Mouse (Mus musculus) mammary gland, adult 2 months (tissue): Measurements from ENCODE around the gene Fam71e2. TPM values are rescaled to one million over a fixed set of nuclear protein-coding genes. Genes with fewer than 3 reads are reported as not detected.

Experiments used
- polyA plus RNA-seq: library from polyadenylated mRNA; depleted of rRNA; stranded (reverse); fragments of >200 nt; gene quantifications from 2 replicates; pipeline ENCODE4 v1.2.3, GENCODE M21; 2012; ENCODE audit warnings: low replicate concordance; rRNA removed

Fam71e2 gene
- polyA plus RNA-seq = 0.10 TPM in 1 of 2 replicates, not detected in the other

DNA sequence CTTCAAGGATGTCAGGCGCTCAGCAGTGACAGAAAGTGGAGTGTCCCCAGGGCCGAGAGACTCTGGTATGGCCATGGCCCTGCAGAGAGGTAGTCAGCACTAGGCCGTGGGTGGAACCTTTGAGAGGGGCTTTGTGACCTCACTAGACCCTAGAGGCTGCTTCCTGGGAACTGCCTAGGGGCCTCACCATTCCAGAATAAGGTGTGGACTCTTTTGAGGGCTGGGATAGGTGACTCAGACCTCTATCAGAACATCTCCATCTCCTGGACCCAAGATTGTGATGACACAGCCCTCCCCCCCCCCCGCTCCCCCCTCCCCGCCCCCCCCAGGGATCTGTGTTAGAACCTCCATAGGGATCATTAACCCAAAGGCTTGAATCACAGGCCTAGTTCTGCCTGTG is at the start of gene Fam71e2:
Fam71e2 (minus strand) TSS at position 101 of the 400 bp plus-strand sequence.

DNA sequence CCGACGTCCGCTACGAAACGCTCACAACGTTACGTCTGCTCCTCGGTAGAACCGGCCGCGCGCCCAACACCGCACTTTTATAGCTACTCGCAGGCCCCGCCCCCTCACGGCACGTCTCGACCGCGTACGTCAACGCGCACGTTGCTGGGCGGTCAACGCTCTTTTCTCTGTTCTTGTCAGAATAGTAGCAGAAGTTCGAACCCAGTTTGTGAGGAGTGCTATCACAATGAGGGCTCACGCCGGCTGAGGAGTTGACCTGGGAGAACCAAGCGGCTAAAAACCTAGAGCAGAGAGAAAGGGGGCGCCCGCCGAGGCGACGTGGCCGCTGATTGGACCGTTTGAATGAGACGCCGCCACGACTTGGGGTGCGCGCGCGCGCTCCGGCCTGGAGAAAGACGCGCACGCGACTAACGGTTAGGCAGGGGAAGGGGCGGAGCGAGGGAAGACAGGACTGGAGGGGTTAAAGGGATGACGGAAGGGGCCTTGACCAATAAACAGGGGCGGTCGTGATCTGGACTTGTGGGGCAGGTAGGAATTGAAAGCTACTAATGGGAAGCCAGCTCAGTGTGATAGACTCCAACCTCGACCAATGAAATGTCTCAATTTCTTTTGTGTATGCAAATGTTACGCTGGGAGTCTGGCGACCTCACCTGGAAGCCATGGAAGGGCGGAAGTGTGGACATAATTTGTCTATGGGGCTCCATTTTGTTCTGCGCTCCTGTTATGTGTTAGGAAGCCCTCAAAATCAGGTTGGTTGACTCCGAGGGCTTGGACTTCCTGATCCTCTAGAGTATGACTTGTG is 41.4 kb upstream of the Fam71e2 start, which contains the start of gene Ube2s:
Ube2s (minus strand) TSS at position 288 of the 802 bp plus-strand sequence.

DNA sequence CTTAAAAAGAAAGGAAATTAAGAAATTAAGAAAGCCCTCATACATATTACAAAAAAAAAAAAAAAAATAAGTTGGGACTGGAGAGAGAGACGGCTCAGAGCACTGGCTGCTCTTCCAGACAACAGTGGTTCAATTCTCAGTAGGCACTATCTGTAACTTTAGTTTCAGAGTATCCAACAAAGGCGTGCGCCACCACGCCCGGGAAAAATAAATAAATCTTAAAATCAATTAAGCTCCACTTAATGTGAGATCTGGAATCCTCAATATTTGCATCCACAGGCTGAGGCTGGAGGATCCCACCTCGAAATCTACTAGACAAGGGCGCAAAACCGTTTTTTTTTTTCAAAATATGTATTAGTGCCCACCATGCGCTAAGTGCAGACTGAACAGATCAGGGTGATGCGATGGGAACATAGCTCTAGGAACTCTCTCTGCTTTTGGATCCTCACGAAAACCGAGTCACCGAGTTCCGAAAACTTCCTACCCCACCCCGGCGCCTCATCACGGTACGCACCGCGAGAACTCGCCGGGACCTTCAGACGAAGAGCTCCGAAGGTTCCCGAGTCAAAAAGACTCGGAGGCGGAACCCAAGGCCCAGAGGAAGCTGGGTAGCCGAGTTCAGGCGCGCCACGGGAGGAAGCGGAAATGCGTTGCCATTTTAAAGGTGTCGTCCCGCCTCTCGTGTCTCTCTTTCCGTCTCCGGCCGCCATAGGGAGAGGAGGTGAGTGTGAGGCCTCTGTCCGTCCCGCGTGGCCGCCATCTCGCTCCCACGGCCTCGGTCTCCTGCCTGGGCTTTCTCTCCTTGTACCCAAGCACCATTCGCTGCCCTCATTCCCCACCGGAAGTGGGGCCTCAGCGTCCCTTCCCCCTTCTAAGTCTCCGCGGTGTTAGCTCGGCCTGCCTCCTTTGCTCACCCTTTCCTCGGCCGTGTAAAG is 21.4 kb upstream of the Fam71e2 start, which contains the start of gene Rpl28:
Rpl28 (plus strand) TSS at position 597 of the 935 bp plus-strand sequence.

DNA sequence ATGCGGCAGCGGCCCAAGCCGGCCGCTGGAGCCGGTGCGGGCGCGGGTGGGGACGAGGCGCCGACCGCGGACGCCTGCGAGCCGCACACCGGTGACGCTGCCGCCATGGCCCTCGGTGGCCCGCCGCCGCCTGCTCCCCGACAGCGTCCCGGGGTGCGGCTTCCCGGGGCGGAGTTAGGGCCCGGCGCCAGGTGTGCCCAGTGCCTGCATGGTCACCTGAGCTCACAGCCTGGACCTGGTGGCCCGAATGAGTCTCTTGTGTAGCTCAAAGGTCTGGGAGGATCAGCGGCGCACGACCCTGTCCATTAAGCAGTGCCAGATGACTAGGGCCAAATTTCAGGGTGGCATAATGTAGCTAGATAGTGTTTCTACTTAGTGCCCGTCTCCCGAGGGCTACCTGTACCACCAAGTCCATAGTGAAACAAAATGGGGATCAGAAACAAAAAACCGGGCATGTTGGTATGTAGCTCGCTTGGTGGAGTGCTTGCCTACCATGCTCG is 18.4 kb upstream of the Fam71e2 start, which contains the start of gene Tmem238:
Tmem238 (minus strand) TSS at position 221 of the 500 bp plus-strand sequence.

DNA sequence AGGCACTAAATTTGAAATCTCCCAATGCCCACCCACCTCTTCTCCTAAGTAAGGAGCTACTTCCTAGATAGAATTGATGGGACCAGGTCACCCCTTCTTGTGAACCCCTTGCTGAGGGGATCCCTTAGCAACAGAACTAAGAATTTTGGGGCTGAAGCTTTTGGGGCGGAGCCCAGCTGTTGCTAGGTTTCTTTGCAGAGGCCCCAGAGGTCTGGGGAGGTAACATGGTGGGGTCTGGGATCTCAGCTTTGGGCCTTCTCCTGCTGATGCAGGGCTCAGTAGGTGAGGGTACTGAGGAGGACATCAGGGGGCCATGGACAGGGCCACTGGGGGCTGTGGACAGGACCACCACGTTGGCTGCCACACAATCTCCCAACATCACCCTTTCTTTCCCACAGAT is 11.7 kb upstream of the Fam71e2 start, which contains the start of the genes Il11 and Tmem190:
Il11 (minus strand) TSS at position 101 of the 400 bp plus-strand sequence.
Tmem190 (plus strand) TSS at position 179 of the 400 bp plus-strand sequence.

DNA sequence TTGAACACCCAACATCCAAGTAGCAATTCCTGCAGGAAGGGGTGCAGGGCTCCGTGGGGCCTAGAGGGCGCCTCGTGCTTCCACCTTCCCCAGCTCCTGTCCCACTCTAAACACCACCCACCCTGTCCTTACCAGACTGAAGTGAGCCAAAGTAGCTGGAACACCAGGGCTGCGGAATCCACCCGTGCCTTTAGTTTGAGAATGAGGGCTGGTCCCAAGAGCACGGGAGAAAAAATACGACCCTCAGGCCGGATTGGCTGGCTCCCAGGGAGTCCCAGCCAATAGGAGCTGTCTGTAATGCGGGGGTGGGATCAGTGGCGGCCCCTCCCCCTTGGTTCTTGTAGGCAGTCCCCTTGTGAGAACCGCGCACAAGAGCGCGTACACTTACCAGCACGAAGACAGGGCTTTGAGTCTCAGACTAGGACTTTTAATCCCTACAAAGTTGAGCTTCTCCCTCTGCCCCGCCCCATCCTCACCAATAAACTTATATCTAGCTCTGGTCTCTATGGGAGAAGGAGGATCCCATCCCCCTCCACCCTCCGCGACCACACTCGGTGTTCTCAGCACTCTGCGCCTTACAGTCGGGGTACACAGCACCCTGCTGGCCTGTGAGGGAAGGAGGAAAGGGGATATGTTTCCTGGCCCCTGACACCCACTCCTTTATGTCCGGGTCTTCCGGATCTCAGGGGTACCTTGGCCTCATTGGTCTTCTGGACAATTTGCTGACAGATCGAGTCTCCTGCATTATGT is 18.1 kb downstream of the Fam71e2 start, which contains the start of gene Cox6b2:
Cox6b2 (minus strand) TSS at position 274 of the 750 bp plus-strand sequence.

DNA sequence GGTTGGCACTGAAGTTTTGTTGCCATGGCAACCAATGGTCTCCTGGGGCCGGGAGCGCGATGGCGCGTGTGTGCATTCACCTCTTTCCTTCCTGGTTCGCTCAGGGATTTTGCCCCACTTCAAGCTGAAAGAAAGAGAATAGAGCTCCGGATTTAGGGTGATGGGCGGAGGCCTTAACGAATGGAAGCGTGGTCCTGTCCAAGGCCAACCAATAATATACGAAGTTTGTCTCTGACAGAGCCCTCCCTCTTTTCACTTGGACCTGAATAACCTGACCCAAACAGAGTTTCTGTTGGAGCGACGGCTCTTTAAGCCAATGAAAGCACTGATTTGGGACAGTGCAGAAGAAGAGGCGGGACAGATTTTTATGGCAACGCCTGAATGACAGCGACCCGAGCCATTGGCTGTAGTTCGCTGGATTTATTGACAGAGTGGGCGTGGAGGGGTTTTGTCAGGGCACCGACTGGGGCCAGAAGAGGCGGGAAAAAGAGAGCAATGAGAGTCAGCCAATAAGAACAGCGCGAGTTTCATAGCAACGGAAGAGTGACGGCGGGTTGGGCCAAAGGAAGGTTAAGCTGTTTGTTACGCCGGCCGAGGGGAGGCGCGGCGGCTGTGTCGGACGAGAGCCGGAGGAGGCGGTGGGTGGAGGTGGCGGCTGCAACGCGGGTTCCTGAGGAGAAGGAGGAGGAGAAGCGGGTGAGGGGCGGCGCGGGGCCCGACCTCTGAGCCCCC is 31.4 kb downstream of the Fam71e2 start, which contains the start of gene Kmt5c:
Kmt5c (plus strand) TSS at position 572 of the 732 bp plus-strand sequence.

DNA sequence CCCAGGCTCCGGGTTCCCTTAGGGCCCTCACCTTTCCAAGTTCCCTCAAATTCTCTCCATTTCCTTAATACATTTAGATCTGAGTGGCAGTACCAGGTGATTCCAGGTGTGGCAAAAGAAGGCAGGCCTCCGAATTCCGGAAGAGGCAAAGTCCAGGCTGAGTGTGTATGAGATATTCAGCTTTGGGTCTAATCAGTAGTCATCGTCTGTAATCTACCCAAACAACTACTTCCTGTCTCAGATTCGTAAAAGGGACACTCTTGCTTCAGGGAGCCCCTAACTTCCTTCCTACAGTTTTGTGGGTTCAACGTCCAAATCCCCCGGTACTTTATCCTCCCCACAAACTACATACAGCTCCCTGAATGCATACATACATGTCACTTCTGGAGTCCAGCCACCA is 45.9 kb downstream of the Fam71e2 start, which contains the start of gene Tmem150b:
Tmem150b (minus strand) TSS at position 81 of the 400 bp plus-strand sequence.

Other genes starting within 250 kb of the Fam71e2 start
- gene Tnni3, start 247.1 kb downstream of the Fam71e2 start, polyA plus RNA-seq = 6.1 and 8.4 TPM in 2 replicates
- gene Dnaaf3, start 238.8 kb downstream of the Fam71e2 start, polyA plus RNA-seq = 9.0 and 14.9 TPM in 2 replicates
- 0.10 and 0.62 TPM in 2 replicates for gene Syt5, start 223.8 kb downstream of the Fam71e2 start, polyA plus RNA-seq
- gene Ptprh, start 167.3 kb downstream of the Fam71e2 start, polyA plus RNA-seq = 0.06 TPM in 1 of 2 replicates, not detected in the other
- 14.9 and 19.6 TPM in 2 replicates for gene Tmem86b, start 139.9 kb downstream of the Fam71e2 start, polyA plus RNA-seq
- gene Ppp6r1, start 112.3 kb downstream of the Fam71e2 start, polyA plus RNA-seq = 109 and 135 TPM in 2 replicates
- gene Hspbp1, start 86.2 kb downstream of the Fam71e2 start, polyA plus RNA-seq = 29.8 and 46.7 TPM in 2 replicates
- gene Brsk1, start 80.7 kb downstream of the Fam71e2 start, polyA plus RNA-seq = 4.4 and 6.0 TPM in 2 replicates
- gene Tmem150b, start 46.1 kb downstream of the Fam71e2 start, polyA plus RNA-seq = 2.0 and 2.5 TPM in 2 replicates
- 95.7 and 216 TPM in 2 replicates for gene Kmt5c, start 31.2 kb downstream of the Fam71e2 start, polyA plus RNA-seq
- gene Cox6b2, start 18.2 kb downstream of the Fam71e2 start, polyA plus RNA-seq = 13.8 and 18.7 TPM in 2 replicates
- gene Il11, start 11.6 kb upstream of the Fam71e2 start, polyA plus RNA-seq = 0.36 and 0.78 TPM in 2 replicates
- not detected in 2 replicates for gene Tmem190, start 11.6 kb upstream of the Fam71e2 start, polyA plus RNA-seq
- 18.4 and 84.5 TPM in 2 replicates for gene Tmem238, start 18.4 kb upstream of the Fam71e2 start, polyA plus RNA-seq
- gene Rpl28, start 21.6 kb upstream of the Fam71e2 start, polyA plus RNA-seq = 252 and 384 TPM in 2 replicates
- 193 and 283 TPM in 2 replicates for gene Ube2s, start 41.3 kb upstream of the Fam71e2 start, polyA plus RNA-seq
- gene Shisa7, start 73.4 kb upstream of the Fam71e2 start, polyA plus RNA-seq = 0.54 and 1.0 TPM in 2 replicates
- gene Isoc2b, start 99.0 kb upstream of the Fam71e2 start, polyA plus RNA-seq = 39.7 and 42.5 TPM in 2 replicates
- gene Isoc2a, start 105.9 kb upstream of the Fam71e2 start, polyA plus RNA-seq = 45.1 and 54.4 TPM in 2 replicates
- 0.17 and 0.85 TPM in 2 replicates for gene Gm36210, start 135.2 kb upstream of the Fam71e2 start, polyA plus RNA-seq
- gene Zfp628, start 143.9 kb upstream of the Fam71e2 start, polyA plus RNA-seq = 15.7 and 34.3 TPM in 2 replicates
- gene Nat14, start 150.7 kb upstream of the Fam71e2 start, polyA plus RNA-seq = 2.9 and 7.1 TPM in 2 replicates
- 17.9 and 19.0 TPM in 2 replicates for gene Ssc5d, start 154.5 kb upstream of the Fam71e2 start, polyA plus RNA-seq
- 3.7 and 91.9 TPM in 2 replicates for gene Sbk2, start 193.1 kb upstream of the Fam71e2 start, polyA plus RNA-seq
- gene Sbk3, start 199.9 kb upstream of the Fam71e2 start, polyA plus RNA-seq = 0.25 and 1.3 TPM in 2 replicates
- gene Zfp579, start 224.9 kb upstream of the Fam71e2 start, polyA plus RNA-seq = 72.4 and 81.0 TPM in 2 replicates
- 35.2 and 68.4 TPM in 2 replicates for gene Zfp524, start 243.1 kb upstream of the Fam71e2 start, polyA plus RNA-seq
- gene Fiz1, start 243.4 kb upstream of the Fam71e2 start, polyA plus RNA-seq = 34.7 and 40.0 TPM in 2 replicates
- not detected in 2 replicates for gene Gm44973, start 244.2 kb upstream of the Fam71e2 start, polyA plus RNA-seq
- gene Zfp865, start 249.1 kb upstream of the Fam71e2 start, polyA plus RNA-seq = 33.5 and 79.1 TPM in 2 replicates
- gene Ccdc106, start 249.3 kb upstream of the Fam71e2 start, polyA plus RNA-seq = 1.5 and 3.1 TPM in 2 replicates